Mouse (Mus musculus) forebrain, embryonic 13.5 days (tissue): ENCODE measurements at regions not wholly inside any gene's neighbourhood (a gene's known extent, or its start where the extent isn't known, plus 50 kb on each side); places are given as distances from the start of the nearest gene placed in this dataset.

Experiments
- ATAC-seq: fragments of 200-750 bp; cut with Nextera tagmentation; 2 replicates; pipeline ENCODE4 v1.8.0; 2017
- H3K27ac ChIP-seq: fragments of 300-500 bp; sonication (generic); 2 replicates; pipeline ENCODE4 v1.5.1; 2015; ENCODE audit warnings: inconsistent platforms, mild to moderate bottlenecking, moderate library complexity
- H3K27me3 ChIP-seq: fragments of 300-500 bp; sonication (generic); 2 replicates; pipeline ENCODE4 v1.6.1; 2015; ENCODE audit warnings: mild to moderate bottlenecking, inconsistent platforms
- H3K36me3 ChIP-seq: fragments of 300-500 bp; sonication (generic); 2 replicates; pipeline ENCODE4 v1.6.1; 2015; ENCODE audit warnings: mild to moderate bottlenecking, inconsistent platforms; ENCODE audit not compliant: poor library complexity, severe bottlenecking
- H3K4me1 ChIP-seq: fragments of 300-500 bp; sonication (generic); 2 replicates; pipeline ENCODE4 v1.6.1; 2015; ENCODE audit warnings: inconsistent platforms
- H3K4me2 ChIP-seq: fragments of 300-500 bp; sonication (generic); 2 replicates; pipeline ENCODE4 v1.6.1; 2015; ENCODE audit warnings: inconsistent platforms, mild to moderate bottlenecking, moderate library complexity
- H3K4me3 ChIP-seq: fragments of 300-500 bp; sonication (generic); 2 replicates; pipeline ENCODE4 v1.5.1; 2015; ENCODE audit warnings: mild to moderate bottlenecking, inconsistent platforms
- H3K9ac ChIP-seq: fragments of 300-500 bp; sonication (generic); 2 replicates; pipeline ENCODE4 v1.6.1; 2015; ENCODE audit warnings: mild to moderate bottlenecking, inconsistent platforms
- H3K9me3 ChIP-seq: fragments of 300-500 bp; sonication (generic); replicated peaks from 2 replicates; pipeline ENCODE4 v1.6.1; 2016; ENCODE audit warnings: inconsistent platforms
- WGBS: fragments of 180-500 bp; shearing (Covaris S2); methylation state at CpG from one replicate; pipeline ENCODE4 v1.1.7; 2015; 5-methylcytosine and 5-hydroxymethylcytosine counted together

DNA sequence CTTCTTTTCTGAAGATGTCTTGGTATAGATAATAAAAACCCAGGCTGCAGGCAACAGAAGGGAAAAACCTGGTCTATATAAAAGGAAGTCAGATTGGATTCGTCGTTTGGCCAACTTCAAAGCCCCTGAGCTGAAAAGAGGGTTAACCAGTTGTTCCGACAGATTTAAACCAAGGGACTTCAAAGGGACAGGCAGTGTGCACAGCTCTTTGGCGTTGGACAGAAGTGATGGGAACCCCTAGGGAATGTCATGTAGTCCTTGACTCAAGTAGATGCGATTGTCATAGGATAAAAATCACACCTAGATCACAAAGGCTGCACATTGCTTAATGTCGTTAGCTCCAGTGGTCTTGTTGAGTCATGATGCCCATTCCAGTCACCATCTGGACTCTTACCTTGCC, 865.8 kb upstream of the Car8 start:
- Histone ChIP-seq H3K4me1 (no peaks in the 10 kb centered on the region), H3K27ac (no peak overlapping the region), H3K9ac (no peak overlapping the region), H3K4me2 (no peak overlapping the region), H3K9me3 (no peaks in the 10 kb centered on the region; the same call in 1 of the 2 replicates), H3K4me3 (no peak overlapping the region), H3K27me3 (no peaks in the 10 kb centered on the region), H3K36me3 (no peaks in the 10 kb centered on the region)
- WGBS = 51% methylated on average over 6 of the region's 6 CpGs
- ATAC-seq = no peak

DNA sequence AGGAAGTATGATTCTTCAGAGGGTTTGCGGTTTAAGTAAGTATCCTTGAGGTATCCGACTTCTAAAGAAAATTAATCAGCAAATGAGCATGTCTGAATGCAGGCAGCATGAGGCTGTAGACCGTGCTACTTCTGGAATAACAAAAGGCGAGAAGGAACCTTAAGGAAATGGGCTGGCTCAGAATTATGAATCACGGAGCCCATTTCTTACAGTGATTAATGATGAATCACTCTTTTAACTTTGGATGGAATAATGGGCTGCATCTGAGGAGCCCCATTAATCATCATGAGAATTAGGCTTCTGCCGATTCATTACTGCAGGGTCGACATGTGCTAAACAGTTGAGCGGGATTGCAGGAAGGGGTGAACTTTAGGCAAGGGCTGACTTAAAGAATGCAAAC, 865.1 kb upstream of the Car8 start:
- 65% methylated on average over 8 of the region's 8 CpGs for WGBS
- ATAC-seq = no peak

DNA sequence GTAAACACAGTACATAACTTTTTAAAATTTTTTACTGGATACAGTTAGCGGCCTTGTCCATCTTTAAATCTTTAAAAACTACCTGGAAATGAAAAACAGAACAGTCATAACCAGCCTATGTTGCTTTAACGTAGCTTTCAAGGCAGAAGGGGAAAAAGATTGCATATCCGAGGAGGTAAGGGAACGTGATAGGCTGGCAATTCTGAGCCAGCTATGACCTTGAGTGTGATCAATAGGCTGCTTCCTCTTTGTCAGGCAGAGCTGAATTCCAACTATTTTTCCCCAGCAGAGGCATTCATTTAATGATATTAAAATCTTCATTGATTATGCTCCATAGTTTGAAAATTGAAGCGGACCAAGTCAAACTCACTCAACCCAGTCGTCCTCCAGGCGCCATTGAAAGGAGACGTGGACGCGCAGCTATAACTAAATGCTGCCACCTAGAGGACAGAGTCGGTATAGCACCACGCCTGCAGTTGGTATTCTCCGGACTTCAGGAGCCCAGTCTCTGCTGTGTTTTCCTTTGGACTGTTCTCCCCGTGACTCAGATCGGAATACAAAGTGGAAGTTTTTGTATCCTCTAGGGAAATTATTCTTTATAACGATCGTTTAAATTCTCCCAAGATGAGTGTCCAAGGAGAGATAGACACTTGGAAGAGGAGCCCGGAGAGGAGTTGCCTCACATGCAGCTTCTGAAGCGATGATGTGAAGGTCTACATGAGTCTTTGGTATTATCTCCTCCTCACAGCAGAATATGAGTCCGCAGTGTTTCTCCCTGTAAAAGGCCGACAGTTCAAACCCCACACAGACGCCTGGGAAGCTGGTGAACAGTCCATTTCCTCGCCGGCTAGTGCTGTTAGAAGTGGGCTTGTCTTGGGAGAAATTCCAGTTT, 858.2 kb upstream of the Car8 start:
- Histone ChIP-seq H3K36me3 (no peaks in the 10 kb centered on the region), H3K27me3 (no peaks in the 10 kb centered on the region), H3K4me2 (peak overlapping the region; percentile 42), H3K4me1 (peaks cover 18% of the 10 kb centered on the region), H3K9me3 (no peaks in the 10 kb centered on the region), H3K27ac (no peak overlapping the region), H3K9ac (no peak overlapping the region), H3K4me3 (0 out of 2 replicates have a peak overlapping the region, but pooled peaks have one; percentile 13)
- ATAC-seq = peak; percentile 87
- WGBS = 23% methylated on average over 24 of the region's 24 CpGs

More for the DNA sequence above, 865.1 kb upstream of the Car8 start:
- Histone ChIP-seq H3K4me2 (no peak overlapping the region), H3K4me1 (no peaks in the 10 kb centered on the region), H3K27me3 (no peaks in the 10 kb centered on the region), H3K9ac (no peak overlapping the region), H3K9me3 (no peaks in the 10 kb centered on the region; the same call in 1 of the 2 replicates), H3K27ac (no peak overlapping the region), H3K4me3 (no peak overlapping the region), H3K36me3 (no peaks in the 10 kb centered on the region)

DNA sequence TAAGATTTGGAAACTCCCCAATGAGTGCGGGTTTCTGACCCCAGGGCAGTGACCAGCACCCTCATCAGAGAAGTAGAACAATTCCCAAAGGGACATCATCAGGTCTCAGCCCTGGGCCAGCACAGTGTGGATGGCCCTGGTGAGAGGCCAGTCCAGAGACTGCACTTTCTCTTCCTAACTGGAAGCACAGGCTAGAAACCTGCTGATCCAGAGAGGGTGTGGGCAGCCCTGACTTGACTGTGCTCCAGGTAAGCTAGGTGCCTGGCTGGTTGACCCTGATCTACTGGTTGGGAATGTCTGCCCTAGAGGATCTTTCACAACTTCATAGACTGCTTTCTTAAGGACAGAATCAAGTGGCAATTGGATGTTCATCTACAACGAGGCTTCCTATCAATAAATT, 857.4 kb upstream of the Car8 start:
- H3K4me1 ChIP-seq = peaks cover 18% of the 10 kb centered on the region
- no peaks in the 10 kb centered on the region for H3K36me3 ChIP-seq
- H3K9ac ChIP-seq = no peak overlapping the region
- H3K9me3 ChIP-seq = no peaks in the 10 kb centered on the region
- H3K27ac ChIP-seq = no peak overlapping the region
- H3K4me3 ChIP-seq = no peak overlapping the region
- peak; percentile 44; the same call in 1 of the 2 replicates for ATAC-seq
- H3K27me3 ChIP-seq = no peaks in the 10 kb centered on the region
- H3K4me2 ChIP-seq = no peak overlapping the region
- 90% methylated on average over 2 of the region's 2 CpGs for WGBS

DNA sequence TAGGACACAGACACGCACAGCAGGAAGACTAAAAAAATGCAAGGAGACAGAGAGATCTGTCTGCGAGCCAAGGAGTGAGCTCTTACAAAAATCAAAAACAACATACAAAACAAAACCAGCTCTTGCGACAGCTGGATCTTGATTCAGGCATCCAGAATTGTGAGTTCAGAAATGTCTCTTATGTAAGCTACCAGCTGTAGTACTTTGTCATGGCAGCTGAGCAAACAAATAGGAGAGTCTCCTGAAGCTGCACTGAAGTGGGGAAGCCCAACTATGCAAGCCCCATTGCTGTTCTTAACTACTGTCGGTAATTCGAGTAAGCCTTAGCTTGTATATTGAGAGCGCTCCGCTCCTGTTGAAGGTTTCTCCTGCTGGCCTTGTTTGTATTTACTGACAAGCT, 856.8 kb upstream of the Car8 start:
- H3K27ac ChIP-seq = no peak overlapping the region
- no peak for ATAC-seq
- no peaks in the 10 kb centered on the region for H3K27me3 ChIP-seq
- WGBS = 57% methylated on average over 7 of the region's 7 CpGs
- no peak overlapping the region for H3K4me2 ChIP-seq
- peaks cover 18% of the 10 kb centered on the region for H3K4me1 ChIP-seq
- H3K4me3 ChIP-seq = no peak overlapping the region
- H3K9me3 ChIP-seq = no peaks in the 10 kb centered on the region
- H3K36me3 ChIP-seq = no peaks in the 10 kb centered on the region
- no peak overlapping the region for H3K9ac ChIP-seq

DNA sequence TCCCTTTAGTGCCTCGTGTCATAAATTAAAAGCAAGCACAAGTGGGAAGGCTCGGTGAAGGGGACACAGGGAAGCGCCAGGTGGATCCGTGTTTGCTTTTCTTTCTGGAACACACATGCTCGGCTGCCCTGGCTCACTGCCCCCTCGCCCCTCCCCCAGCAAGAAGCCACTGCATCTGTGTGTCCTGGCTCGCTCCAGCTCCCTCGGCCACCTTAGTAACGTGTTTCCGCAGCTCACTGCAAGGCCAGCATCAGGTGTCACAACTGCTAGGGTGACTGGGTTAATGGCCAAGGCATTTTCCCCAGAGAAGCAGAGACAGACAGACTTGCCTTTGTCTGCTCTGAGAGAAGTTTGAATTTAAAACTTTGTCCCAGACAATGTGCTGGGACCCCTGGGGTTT, 855.7 kb upstream of the Car8 start:
- Histone ChIP-seq H3K4me1 (peaks cover 18% of the 10 kb centered on the region), H3K27me3 (no peaks in the 10 kb centered on the region), H3K9ac (0 out of 2 replicates have a peak overlapping the region, but pooled peaks have one; percentile 41), H3K4me3 (no peak overlapping the region), H3K36me3 (no peaks in the 10 kb centered on the region), H3K9me3 (no peaks in the 10 kb centered on the region), H3K4me2 (no peak overlapping the region), H3K27ac (no peak overlapping the region)
- 20% methylated on average over 10 of the region's 10 CpGs for WGBS
- ATAC-seq = no peak

DNA sequence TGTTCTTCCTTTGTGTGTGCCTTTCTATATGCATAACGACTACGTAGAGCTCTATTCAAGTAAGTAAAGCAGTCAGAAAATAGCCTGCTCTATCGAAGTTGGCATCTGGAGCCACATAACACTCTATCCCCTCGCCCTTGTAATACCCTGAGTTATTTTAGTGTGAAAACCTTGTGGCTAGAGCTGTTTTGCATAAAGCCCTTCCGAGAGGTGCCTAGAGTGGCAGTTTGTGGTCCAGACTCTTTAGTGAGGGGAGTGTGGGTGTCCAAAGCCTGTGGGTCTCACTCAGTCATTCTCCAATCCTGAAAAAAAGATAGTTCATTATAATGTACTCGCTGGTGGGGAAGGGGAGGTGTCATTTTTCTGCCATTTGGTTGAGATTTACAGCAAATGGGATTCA, 855.2 kb upstream of the Car8 start:
- 27% methylated on average over 6 of the region's 6 CpGs for WGBS
- peaks cover 18% of the 10 kb centered on the region for H3K4me1 ChIP-seq
- H3K36me3 ChIP-seq = no peaks in the 10 kb centered on the region
- no peaks in the 10 kb centered on the region for H3K9me3 ChIP-seq
- no peak overlapping the region for H3K27ac ChIP-seq
- ATAC-seq = no peak
- no peak overlapping the region for H3K4me3 ChIP-seq
- no peak overlapping the region for H3K9ac ChIP-seq
- no peaks in the 10 kb centered on the region for H3K27me3 ChIP-seq
- no peak overlapping the region for H3K4me2 ChIP-seq

DNA sequence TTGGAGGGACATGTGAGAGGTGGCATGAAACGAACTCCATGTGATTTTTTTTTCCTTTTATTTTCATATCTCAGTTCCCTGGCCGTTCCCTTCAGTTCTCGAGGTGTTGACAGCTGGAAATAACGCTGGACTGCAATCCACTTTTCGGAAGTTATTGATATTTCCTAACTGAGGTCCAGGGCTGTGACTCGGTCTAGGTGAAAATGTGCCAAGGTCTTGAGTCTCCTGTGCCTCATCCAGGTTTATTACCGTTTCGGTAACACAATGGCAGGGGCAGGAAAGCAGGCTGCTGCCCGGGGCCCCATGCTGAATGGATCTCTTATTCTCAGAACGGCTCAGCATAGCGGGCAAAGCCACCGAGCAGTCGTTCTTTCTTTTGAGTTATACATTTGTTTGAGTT, 844.7 kb upstream of the Car8 start:
- Histone ChIP-seq H3K27me3 (no peaks in the 10 kb centered on the region), H3K36me3 (no peaks in the 10 kb centered on the region), H3K27ac (no peak overlapping the region), H3K4me1 (peaks cover 15% of the 10 kb centered on the region), H3K9ac (no peak overlapping the region), H3K4me3 (no peak overlapping the region), H3K4me2 (no peak overlapping the region), H3K9me3 (no peaks in the 10 kb centered on the region)
- WGBS = 69% methylated on average over 13 of the region's 13 CpGs
- ATAC-seq = no peak

DNA sequence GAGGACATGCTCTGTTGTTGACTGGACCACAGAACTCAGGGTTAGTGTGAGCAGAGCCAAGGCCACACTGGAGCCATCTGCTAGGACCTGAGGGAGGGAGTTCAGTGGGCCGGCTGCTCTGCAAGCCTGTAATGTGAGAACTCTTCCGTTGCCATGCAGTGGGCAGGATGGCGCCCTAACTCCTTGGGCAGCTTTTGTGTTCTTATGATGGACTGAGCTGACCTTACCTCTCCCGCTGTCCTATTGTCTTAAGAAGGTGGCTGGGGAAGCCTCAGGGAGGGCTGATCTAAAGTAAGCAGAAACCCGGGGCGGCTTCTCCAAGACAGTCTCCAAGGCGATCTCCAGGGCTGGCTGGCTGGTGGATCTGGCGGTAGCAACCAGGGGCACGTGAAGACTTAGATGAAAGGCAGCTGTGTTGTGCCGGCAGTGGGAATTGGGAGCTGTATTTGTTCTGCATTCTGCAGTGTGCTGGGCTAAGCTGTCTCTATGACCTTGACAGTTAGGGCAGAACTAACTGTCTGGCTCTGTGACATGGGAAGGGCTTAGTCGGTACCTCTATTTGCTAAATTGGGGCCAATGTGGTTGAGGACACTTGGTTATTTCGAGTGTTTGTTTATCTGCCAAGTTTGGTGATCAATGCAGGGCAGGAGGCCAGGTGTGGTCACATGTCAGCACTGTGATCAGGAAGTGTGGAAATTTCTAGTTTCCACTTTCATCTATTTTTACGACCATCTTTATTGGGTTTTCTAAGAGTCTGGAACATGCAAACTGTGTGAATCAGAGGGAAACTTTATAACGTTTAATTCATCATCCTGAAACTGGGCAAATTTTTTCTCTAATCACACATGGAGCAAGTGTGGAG, 843.1 kb upstream of the Car8 start:
- peaks cover 15% of the 10 kb centered on the region for H3K4me1 ChIP-seq
- H3K27me3 ChIP-seq = no peaks in the 10 kb centered on the region
- H3K9ac ChIP-seq = no peak overlapping the region
- peak; percentile 57; the same call in 1 of the 2 replicates for ATAC-seq
- H3K4me3 ChIP-seq = no peak overlapping the region
- H3K36me3 ChIP-seq = no peaks in the 10 kb centered on the region
- WGBS = 45% methylated on average over 14 of the region's 14 CpGs
- H3K27ac ChIP-seq = no peak overlapping the region
- no peaks in the 10 kb centered on the region for H3K9me3 ChIP-seq
- H3K4me2 ChIP-seq = no peak overlapping the region

DNA sequence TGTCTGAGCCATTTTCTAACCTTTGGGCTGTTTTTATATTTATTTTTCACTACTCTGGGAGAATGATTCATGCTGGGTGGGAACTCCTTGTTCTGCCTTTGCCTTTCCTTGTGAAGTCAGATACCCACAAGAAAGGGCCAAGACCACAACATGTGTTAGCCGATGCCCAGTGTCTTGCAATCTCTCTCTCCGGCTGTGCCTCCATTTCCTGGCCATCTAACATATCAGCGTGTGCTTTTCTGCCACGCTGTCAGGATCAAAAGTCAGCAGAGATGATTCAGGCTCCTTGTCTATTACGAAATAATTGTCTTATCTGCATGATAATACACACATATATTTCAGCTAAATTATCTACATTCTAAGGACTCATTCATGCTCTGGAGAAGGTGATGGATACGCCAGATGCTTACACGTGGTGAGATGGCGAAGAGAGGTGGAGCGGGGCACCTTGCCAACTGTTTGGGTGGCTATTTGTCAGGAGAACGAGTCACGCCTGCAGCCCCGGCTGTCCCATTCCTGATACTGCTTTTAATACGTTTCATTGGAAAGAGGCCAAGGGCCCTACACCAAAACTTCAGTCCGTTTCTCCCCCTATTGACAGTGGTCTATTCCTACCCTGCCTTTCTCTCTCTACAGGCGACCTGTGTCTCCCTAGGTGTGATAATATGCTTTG, 842.1 kb upstream of the Car8 start:
- H3K27ac ChIP-seq = no peak overlapping the region
- no peaks in the 10 kb centered on the region for H3K27me3 ChIP-seq
- ATAC-seq = no peak
- no peak overlapping the region for H3K4me3 ChIP-seq
- peaks cover 15% of the 10 kb centered on the region for H3K4me1 ChIP-seq
- no peaks in the 10 kb centered on the region for H3K36me3 ChIP-seq
- no peak overlapping the region for H3K9ac ChIP-seq
- 45% methylated on average over 15 of the region's 15 CpGs for WGBS
- H3K4me2 ChIP-seq = no peak overlapping the region
- no peaks in the 10 kb centered on the region for H3K9me3 ChIP-seq

DNA sequence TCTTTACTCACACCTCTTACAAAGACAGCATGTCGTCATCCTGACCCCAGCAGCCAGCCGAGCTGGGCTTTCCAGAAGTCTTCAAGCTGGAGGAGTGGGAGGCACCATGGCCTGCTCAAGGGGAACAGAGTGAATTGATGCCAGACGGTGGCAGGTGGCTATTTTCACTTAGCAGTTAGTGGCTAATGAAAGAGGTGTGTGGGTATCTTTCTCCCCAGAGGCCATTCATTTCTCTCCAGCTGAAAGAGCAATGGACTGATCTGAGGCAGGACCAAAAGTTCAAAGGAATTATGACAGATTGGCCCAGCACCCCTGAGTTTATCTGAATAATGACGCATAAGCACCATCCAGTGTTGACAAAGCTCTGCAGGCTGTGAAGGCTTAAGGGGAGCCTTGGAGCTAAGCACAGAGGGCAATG, 841.0 kb upstream of the Car8 start:
- Histone ChIP-seq H3K9ac (no peak overlapping the region), H3K4me1 (peaks cover 15% of the 10 kb centered on the region), H3K4me2 (no peak overlapping the region), H3K9me3 (no peaks in the 10 kb centered on the region), H3K4me3 (no peak overlapping the region), H3K36me3 (no peaks in the 10 kb centered on the region), H3K27me3 (no peaks in the 10 kb centered on the region), H3K27ac (no peak overlapping the region)
- peak; percentile 72; the same call in 1 of the 2 replicates for ATAC-seq
- 27% methylated on average over 4 of the region's 4 CpGs for WGBS

DNA sequence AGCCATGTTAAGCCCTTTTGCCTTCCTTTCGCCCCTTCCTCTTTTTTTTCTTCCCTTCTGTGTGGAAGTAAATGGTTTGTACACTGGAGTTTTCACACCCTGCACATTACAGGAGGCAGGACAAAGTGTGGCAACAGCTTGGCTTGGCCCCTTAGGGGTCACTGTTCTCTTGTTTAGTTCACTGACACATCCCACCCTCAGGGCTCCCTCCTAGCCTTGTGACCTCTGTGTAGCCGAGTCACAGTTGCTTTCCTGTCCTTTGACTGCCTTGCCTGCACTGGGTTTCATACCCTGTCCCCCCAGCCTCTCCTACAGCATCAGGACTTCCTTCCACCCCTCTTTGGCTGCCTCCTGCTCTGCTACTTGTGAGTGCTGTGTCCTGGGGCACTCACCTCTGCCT, 835.6 kb upstream of the Car8 start:
- ATAC-seq = no peak
- Histone ChIP-seq H3K4me3 (no peak overlapping the region), H3K9me3 (no peaks in the 10 kb centered on the region), H3K36me3 (no peaks in the 10 kb centered on the region), H3K4me2 (no peak overlapping the region), H3K27ac (no peak overlapping the region), H3K9ac (no peak overlapping the region), H3K4me1 (no peaks in the 10 kb centered on the region), H3K27me3 (no peaks in the 10 kb centered on the region)
- WGBS = 32% methylated on average over 2 of the region's 2 CpGs
